Mouse (Mus musculus) right cerebral cortex, adult 2 months (tissue): ENCODE measurements around the gene Edil3.

Experiments used
- DNase-seq, 2 experiments: peaks; one replicate each; pipeline ENCODE4 v3.0.0; 2021 to 2022; ENCODE audit warnings: low spot score in 2 of 2

The Edil3 gene

GRCm38 (mm10) chr13:89253990-89254642 is 432.8 kb downstream of the Edil3 start:
- no peak for DNase-seq

GRCm38 (mm10) chr13:89256906-89257305 is 435.6 kb downstream of the Edil3 start:
- no peak for DNase-seq

GRCm38 (mm10) chr13:89286696-89287305 is 465.5 kb downstream of the Edil3 start:
- DNase-seq = peak; percentile 13 to 22

- no peak for DNase-seq
Observed at GRCm38 (mm10) chr13:89288201-89288600, 466.9 kb downstream of the Edil3 start.

- DNase-seq = no peak
Observed at GRCm38 (mm10) chr13:89321155-89321554, 499.9 kb downstream of the Edil3 start.

- DNase-seq = peak; percentile 54 to 63
Observed at GRCm38 (mm10) chr13:89324282-89324681, 503.0 kb downstream of the Edil3 start.

GRCm38 (mm10) chr13:89334494-89334893 is 513.2 kb downstream of the Edil3 start:
- DNase-seq = peak in 1 of 2 experiments; percentile 21

- DNase-seq = no peak
Observed at GRCm38 (mm10) chr13:89335908-89336579, 514.8 kb downstream of the Edil3 start.

GRCm38 (mm10) chr13:89339055-89339454 is 517.8 kb downstream of the Edil3 start:
- peak in 1 of 2 experiments; percentile 10 for DNase-seq

GRCm38 (mm10) chr13:89339776-89340175 is 518.5 kb downstream of the Edil3 start:
- no peak for DNase-seq

- DNase-seq = no peak
Observed at GRCm38 (mm10) chr13:89355234-89355633, 534.0 kb downstream of the Edil3 start.

GRCm38 (mm10) chr13:89358407-89358806 is 537.1 kb downstream of the Edil3 start:
- no peak for DNase-seq

GRCm38 (mm10) chr13:89362274-89362673 is 541.0 kb downstream of the Edil3 start:
- no peak for DNase-seq

GRCm38 (mm10) chr13:89371253-89371652 is 550.0 kb downstream of the Edil3 start:
- DNase-seq = no peak

GRCm38 (mm10) chr13:89371656-89372240 is 550.5 kb downstream of the Edil3 start:
- no peak for DNase-seq
